Comparison of ENCODE assay signal across 9 mouse cellular contexts in genomic region chr19:6532656-6533055, GRCm38 (mm10). TPM values are rescaled to one million over a fixed set of nuclear protein-coding genes. Genes with fewer than 3 reads are reported as not detected.
DNase-seq lines count a peak whose midpoint lies in the region; ATAC-seq and TF ChIP-seq lines count a peak whose summit lies in the region.
"Had no signal": no experiment of that assay in that cellular context is flagged by ENCODE, and none has a peak within 500 bp of the region (broad histone marks: within the 10 kb centered on the region; RNA-seq: fewer than 3 reads in every experiment).

No protein-coding gene starts in this region.

- no peaks in the 10 kb centered on the region for H3K27me3 ChIP-seq in forebrain, embryonic 13.5 days
- peaks cover 18% of the 10 kb centered on the region for H3K27me3 ChIP-seq in intestine, embryonic 16.5 days (replicated peaks; ENCODE audit: control insufficient read depth, insufficient read depth, low read length)

- peak overlapping the region; percentile 87 for H3K27ac ChIP-seq in forebrain, embryonic 13.5 days
- H3K27ac ChIP-seq in intestine, embryonic 16.5 days (ENCODE audit: low read length), result no peak overlapping the region
- H3K27ac ChIP-seq in olfactory bulb, adult 2 months (ENCODE audit: insufficient read depth, low read depth, low read length), result 0 out of 2 replicates have a peak overlapping the region, but pooled peaks have one; percentile 82

- H3K9ac ChIP-seq in forebrain, embryonic 13.5 days, result peak overlapping the region; percentile 82
- H3K9ac ChIP-seq in intestine, embryonic 16.5 days (ENCODE audit: low read depth, low read length), result no peak overlapping the region

- peak overlapping the region; percentile 87 for H3K4me2 ChIP-seq in forebrain, embryonic 13.5 days
- peak overlapping the region; percentile 80 for H3K4me2 ChIP-seq in intestine, embryonic 16.5 days (ENCODE audit: low read depth, low read length)

- H3K9me3 ChIP-seq in forebrain, embryonic 13.5 days (replicated peaks), result no peaks in the 10 kb centered on the region
- no peaks in the 10 kb centered on the region for H3K9me3 ChIP-seq in intestine, embryonic 16.5 days (ENCODE audit: control insufficient read depth, low read length)

- WGBS in forebrain, embryonic 13.5 days, result 2% methylated on average over 13 of the region's 13 CpGs
- 15% methylated on average over 13 of the region's 13 CpGs for whole genome bisulfite sequencing in intestine, embryonic 16.5 days
- 21% methylated on average over 13 of the region's 13 CpGs for WGBS in olfactory bulb, adult 2 months

- peak overlapping the region; percentile 49 for H3K4me3 ChIP-seq in forebrain, embryonic 13.5 days
- H3K4me3 ChIP-seq in intestine, embryonic 16.5 days (ENCODE audit: low read length), result peak overlapping the region; percentile 49
- no peak overlapping the region for H3K4me3 ChIP-seq in olfactory bulb, adult 2 months (ENCODE audit: insufficient read depth, low read depth, low read length)

- no peak for TF ChIP-seq CTCF in olfactory bulb, adult 2 months (IDR thresholded peaks at IDR 0.05; ENCODE audit: insufficient read depth, low read depth, low read length)

- peaks cover 55% of the 10 kb centered on the region for H3K4me1 ChIP-seq in forebrain, embryonic 13.5 days
- H3K4me1 ChIP-seq in intestine, embryonic 16.5 days (ENCODE audit: control insufficient read depth, insufficient read depth, low read length), result peaks cover 19% of the 10 kb centered on the region
- H3K4me1 ChIP-seq in olfactory bulb, adult 2 months (ENCODE audit: control insufficient read depth, insufficient read depth, low read length), result peaks cover 72% of the 10 kb centered on the region

- ATAC-seq in forebrain, embryonic 13.5 days, result no peak
- ATAC-seq in intestine, embryonic 16.5 days, result no peak
- no peak for ATAC-seq in erythroblast, adult 5-6 weeks (replicated peaks; ENCODE audit: low FRiP score, poor library complexity, severe bottlenecking)

- TF ChIP-seq POLR2A in olfactory bulb, adult 2 months (IDR thresholded peaks at IDR 0.05; ENCODE audit: insufficient read depth, low read depth, low read length), result no peak

- peak; percentile 48 for DNase-seq in kidney, postnatal 10 days
- no peak for DNase-seq in kidney, adult 11 months
- no peak for DNase-seq in yolk sac, embryonic 10.5 days (ENCODE audit: low spot score)
- DNase-seq in MN1 (ENCODE audit: low spot score), result no peak

- peaks cover 7% of the 10 kb centered on the region; the same call in 1 of the 2 replicates for H3K36me3 ChIP-seq in forebrain, embryonic 13.5 days (ENCODE audit: poor library complexity, severe bottlenecking)
- H3K36me3 ChIP-seq in intestine, embryonic 16.5 days (ENCODE audit: control insufficient read depth, insufficient read depth, low read length), result no peaks in the 10 kb centered on the region

RNA-seq across cellular contexts. Expression of gene Slc22a12, which starts 10.2 kb away (rescaled TPM):
- not detected in 2 replicates for polyA plus RNA-seq in forebrain, embryonic 13.5 days (2015; fragmentation: Nextera tagmentation; extraction: Ambion mirVana)
- polyA plus RNA-seq in intestine, embryonic 16.5 days (2015; fragmentation: Nextera tagmentation; extraction: Ambion mirVana), result not detected in 2 replicates
- polyA plus RNA-seq in olfactory bulb, adult 2 months (2012; ENCODE audit: insufficient read depth, insufficient read length, low replicate concordance, missing spikeins), result not detected in 2 replicates
- total RNA-seq in erythroblast, adult 5-6 weeks (2015; ENCODE audit: low replicate concordance), result not detected in 2 replicates
- not detected in 2 replicates for total RNA-seq in erythroblast, adult 5-6 weeks (2017; ENCODE audit: low replicate concordance)
- total RNA-seq: MEL had no signal
